Mouse (Mus musculus): ENCODE results near the gene Cd300lg.
A peak's percentile ranks its signal among the peaks of the same experiment; 100 is the strongest.

Cd300lg gene

DNA sequence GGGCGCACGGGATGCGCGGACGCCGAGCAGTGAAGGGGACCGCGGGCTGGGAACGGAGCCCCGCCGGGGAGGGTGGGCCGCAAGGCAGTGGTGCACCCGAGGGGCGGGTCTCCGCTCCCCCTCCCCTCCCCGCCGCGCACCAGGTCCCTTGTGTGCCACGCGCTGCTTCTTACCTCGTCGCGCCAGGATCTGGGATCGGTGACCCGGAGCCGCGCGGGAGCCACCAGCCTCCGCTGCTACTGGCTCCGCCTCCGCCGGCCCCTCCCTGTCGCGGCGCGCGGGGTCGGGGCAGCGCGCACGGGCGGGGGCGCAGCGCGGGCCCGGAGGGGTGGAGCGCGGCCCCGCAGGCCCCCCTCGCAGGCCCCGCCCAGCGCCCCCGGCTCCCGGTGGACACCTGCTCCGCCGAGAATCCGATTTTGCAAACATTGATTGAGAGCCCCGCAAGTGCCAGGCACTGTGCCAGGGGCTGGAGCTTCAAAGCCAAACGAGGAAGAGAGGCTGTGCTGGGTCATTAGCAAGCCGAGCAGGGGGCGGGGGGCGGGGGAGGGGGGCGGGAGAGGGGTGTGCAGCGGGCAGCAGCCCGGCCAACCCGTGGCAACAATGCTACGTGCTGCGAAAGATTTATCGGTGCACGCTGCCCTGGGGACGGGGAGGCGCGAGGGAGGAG, 14.5 kb upstream of the Cd300lg start:
- peak; percentile 69 for DNase-seq

DNA sequence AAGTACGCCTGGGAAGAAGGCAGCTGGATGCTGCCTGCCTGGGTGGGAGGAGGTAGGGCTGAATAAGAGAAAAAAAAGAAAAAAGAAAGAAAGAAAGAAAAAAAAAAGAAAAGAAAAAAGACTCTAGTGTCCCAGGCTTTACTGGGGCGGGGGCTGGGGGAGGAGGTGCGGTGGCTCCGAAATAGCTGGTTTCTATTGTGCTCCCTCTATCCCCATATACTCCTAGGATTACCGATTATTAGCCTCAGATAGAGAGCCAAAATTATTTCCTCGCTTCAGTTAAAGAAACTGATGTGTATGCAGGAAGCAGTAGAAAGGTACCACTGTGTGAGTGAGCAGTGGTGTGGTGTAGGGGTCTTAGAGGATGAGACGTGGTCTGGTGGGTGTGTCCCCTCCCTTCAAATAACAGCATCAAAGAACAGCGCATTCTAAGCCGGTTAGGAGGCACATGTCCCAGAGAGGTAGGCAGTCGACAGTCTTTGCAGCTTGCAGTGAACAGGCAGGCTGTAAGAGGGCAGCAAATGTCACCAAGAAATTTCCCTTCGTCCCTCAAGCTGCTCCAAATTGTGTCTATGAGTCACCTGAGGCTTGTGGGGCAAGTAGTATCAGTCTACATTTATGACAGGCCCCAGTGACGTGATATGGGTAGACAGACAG, 13.8 kb upstream of the Cd300lg start:
- DNase-seq = no peak

DNA sequence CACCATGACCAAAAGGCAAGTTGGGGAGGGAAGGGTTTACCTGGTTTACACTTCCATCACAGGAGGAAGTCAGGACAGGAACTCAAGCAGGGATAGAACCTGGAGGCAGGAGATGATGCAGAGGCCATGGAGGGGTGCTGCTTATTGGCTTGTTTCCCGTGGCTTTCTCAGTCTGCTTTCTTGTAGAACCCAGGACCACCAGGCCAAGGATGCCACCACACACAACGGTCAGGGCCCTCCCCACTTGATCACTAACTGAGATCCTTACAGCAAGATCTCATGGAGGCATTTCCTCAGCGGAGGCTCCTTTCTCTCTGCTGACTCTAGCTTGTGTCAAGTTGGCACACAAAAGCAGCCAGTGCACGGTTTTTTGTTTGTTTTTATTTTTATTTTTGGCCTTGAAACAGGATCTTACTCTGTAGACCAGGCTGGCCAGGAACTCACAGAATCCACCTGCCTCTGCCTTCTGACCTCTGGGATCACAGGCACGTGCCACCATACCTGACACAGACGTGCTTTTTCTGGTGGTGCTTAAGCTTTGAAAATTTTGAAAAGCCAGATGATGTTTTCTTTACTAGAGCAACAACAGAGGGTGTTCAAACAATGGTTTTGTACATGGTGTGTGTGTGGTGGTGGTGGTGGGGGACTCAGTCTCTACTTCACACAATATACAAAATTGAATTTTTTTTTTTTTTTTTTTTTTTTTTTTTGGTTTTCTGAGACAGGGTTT, 13.1 kb upstream of the Cd300lg start, which contains the start of gene Mpp3:
Mpp3 (minus strand) TSS at position 375 of the 730 bp plus-strand sequence.
- no peak for DNase-seq

DNA sequence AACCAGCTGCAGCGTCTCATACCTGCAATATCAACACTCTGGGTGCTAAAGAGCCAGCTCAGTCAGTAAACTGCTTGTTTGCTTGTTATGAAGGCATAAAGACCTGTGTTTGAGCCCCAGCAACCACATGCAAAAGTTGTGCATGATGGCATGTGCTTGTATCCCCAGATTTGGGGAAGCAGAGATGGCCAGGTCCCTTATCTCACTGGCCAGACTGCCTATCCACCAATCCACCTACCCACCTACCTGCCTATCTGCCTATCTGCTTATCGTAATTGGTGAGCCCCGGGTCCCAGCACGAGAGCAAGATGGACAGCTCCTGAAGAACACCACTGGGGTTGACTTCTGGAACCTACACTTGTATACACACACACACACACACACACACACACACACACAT, 12.0 kb upstream of the Cd300lg start:
- no peak for DNase-seq

DNA sequence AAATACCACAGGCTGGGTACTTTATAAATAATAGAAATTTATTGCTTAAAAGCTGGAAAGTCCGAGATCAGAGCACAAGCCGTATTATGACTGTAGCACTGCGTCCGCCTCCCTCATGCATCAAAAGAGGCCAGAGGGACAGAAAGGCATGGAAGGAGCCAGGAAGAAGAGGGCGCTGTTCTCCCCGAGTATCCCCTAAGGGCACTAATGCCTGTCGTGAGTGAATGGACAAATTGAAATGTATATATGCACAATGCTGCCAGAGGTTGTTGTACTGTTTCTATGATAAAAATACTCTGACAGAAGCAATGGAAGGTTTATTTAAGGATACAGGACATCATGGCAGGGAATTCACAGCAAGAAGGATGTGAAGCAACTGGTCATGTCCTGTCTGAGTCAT, 11.3 kb upstream of the Cd300lg start:
- DNase-seq = no peak

DNA sequence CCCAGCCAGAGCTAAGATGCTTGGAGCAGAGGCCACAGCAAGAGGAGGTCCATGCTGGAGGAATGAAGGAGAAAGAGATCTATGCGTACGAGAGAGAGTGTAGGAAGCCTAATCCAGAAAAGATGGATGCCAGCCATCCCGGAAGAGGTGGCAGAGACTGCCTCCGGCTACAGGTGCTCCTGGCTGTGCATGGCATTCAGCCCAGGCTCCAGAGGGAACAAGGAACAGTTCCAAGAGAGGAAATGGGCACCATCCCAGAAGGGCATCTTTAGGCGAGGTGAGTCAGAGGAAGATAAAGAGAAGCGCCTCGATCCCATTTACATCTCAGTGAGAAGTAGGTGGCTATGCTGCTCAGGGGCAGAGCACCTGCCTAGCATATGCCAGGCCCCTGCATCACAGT, 10.2 kb upstream of the Cd300lg start:
- DNase-seq = no peak

DNA sequence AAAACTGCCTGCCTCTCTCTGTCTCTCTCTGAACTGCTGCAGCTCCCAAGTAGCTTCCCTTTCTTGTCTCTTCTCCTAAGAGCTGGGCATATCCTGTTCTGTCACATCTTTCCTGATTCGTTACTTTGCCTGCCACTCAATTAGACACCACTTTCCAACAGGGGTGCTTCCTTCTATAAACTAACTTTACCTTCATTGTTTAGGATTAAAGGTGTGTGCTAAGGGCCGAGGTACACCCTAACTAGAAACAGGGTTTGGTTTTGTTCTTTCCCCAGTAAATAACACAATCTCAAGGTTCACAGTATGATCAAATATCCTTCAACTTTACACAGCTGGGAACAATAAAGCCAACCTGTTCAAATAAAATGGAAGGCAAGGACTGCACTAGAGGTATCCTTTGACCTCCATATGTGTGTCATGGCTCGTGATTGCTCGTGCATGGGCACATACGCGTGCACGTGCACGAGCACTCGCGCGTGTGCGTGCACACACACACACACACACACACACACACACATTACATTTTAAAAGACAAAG, 8.2 kb upstream of the Cd300lg start:
- DNase-seq = no peak

DNA sequence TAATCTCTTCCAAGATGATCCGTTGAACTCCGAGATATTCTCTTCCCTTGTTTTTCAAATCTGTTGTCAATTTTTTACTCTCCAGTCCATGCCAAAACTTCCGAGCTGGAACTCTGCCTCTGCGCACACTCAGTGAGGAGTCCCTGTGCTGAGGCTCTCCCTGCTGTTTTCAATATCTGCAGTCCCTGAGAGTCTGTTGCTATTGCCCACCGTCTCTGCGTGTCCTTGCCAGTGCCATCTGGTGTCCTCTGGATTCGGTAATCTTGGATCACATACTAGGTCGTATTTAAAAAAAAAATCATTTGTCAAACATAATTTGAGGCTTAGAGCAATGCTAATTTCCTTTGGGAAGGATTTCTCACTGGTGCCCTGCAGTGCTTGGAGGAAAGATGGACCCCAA, 6.4 kb upstream of the Cd300lg start:
- no peak for DNase-seq

DNA sequence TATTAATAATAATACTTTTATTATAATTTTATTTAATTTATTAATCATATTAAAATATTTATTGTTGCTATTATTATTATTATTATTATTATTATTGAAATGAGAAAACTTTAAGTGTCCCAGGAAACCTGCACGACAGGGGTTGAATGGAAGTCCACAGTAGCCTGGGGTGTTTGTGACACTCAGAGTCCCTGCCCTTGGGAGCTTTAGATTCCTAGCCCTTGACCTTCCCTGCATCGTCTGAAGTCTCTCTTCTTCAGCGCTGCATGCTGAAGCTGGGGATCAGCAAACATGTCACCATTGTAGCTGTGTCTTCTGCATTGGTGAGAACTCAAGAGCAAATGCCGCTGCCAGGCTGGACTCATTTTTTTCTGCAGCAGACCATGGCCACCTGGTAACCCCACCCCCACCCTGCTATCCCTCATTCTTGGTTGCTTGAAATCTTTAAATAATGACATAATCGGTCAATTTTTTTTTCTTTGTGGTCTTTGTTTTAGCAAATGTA, 5.8 kb upstream of the Cd300lg start:
- DNase-seq = no peak

DNA sequence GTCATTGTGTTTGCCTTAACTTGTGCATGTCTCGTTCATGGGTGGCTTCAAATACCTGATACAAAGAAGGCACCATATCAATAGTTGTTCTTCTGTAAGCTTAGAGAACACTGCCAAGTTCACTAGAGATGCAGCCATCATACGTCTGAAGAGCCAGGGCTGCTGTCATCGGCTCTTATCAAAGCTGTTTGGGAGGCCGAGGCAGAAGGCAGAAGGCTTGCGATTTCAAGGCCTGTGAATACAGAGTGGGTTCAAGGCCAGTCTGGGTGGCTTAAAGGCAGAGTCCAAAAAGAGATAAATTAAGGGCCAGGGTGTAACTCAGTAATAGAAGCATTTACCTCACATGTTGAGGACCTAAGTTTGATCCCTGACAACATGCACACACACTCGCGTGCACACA, 5.0 kb upstream of the Cd300lg start:
- no peak for DNase-seq

DNA sequence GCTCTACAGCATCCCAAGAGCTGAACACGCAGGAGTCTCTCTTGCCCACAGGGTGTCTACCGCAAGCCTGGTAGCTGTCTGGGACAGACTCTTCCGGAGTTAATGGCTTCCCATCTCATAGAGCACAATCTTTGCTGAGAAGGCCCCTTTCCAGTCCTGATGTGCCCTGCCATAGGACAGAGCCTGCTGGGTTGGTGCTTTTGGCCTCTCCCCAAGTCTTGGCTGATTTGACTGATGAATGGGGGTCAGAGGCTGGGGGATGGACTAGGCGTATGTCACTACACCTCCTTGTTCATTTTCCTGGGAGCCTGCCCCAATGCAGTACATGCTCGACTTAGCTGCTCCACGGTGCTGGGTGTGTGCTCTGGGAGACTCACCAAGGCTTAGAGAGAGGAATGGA, 3.5 kb upstream of the Cd300lg start:
- no peak for DNase-seq

DNA sequence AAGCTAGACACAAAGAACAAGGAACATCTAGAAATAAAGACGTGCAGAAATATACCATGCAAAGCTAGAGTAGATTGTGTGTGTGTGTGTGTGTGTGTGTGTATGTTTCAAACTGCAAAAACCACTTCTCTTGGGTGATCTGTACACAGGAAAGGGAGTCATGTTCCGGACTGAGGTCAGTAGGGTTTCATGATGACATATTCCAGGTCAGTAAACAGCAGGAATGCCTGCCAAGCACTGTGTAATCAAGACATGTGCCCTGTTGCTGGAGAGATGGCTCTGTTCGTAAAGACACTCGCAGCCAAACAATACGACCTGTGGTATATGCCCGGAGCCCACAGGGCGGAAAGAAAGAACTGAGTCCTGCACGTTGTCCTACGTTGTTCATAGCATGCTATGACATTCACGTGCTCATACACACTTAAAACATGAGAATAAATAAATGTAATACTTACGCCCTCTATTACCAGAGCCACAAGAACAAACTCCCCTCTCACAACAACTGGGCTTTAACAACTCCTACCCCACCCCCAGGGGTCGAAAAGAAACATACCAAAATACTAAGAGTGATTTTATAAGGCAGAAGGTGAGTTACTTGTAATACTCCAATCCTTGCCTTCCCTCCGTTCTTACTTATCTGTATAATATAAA, 1.7 kb upstream of the Cd300lg start:
- peak; percentile 18 for DNase-seq

DNA sequence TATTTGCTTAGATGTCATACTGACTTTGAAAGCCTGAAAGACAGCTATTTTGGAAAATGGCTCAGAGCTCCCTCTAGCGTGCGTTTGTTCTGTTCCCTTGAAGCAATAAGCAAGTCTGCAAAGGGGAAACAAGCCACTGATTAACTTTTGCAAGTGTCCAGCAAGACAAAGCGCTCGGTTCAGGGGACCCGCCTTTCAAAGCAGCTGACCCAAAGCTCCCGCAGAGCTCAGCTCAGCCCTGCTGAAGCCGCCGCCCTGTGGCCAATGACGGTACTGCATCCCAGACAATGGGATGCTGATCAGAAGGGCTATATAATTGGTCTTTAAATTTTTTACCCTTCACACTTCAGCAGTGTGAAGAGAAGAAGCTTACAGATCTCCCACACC, 1.2 kb upstream of the Cd300lg start:
- DNase-seq = peak; percentile 96

DNA sequence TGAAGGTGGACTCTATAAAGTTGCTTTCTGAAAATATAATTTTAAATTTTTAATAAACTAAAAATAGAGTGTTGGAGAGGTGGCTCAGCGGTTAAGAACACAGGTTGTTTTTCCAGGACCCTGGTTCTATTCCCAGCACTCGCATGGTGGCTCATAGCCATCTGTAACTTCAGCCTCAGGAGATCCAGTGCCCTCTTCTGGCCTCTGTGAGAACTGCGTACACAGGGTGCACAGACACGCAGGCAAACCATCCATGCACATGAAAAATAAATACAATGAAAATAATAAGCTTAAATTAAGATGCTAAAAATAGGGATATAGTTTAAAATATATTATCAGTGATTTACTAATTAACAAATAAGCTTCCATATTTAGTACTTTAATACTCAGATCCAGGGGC, 663 bp upstream of the Cd300lg start:
- no peak for DNase-seq

DNA sequence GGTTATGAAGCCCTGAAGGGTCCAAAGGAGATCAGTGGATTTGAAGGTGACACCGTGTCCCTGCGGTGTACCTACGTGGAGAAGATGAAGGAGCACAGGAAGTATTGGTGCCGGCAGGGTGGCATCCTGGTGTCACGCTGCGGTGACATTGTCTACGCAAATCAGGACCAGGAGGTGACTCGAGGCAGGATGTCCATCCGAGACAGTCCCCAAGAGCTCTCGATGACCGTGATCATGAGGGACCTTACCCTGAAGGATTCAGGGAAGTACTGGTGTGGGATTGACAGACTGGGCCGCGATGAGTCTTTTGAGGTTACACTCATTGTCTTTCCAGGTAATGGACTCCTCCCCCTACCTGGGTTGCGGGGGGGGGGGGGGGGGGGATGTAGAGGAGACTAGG, 1.7 kb downstream of the Cd300lg start:
- DNase-seq = no peak

DNA sequence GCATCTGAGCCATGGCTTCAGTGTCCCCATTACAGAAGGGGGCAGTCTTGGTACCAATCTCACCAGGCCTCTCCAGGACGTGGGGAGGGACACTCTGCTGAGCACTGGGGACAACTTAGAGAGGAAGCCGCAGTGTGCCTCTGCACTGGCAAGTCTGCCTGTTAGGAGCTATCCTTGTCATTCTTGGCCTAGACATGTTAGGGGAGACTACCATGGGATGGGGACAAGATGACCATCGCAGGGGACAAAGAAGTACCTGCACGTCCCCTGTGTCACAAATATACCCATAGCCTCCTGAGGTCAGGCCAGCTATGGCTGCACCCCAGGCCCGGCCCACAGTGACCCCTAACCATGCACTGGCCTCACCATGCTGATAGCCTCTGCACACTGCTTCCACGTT, 2.1 kb downstream of the Cd300lg start:
- no peak for DNase-seq

DNA sequence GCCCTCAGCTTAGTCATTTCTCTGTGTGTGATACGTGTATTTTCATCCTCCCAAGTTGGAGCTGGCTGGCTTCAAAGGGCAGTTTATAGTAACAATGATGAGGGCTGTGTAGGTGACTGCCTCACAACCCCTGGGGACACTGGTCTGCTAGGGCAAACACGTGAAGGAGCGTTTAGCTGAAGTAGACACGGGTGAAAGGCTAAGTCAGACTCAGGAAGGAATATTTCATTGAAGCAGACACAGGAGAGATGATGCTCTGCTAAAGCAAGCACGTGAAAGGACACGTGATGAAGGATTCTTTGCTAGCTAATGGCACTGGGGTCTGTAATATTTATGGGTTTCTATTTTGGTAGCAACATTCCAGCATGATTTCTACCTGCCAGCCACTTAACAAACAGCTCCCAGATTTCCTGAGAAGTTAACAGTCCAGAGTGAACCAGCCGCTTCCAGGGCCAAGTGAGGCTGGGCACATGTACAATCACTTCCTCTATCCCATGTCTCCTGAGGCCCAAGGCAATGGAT, 3.4 kb downstream of the Cd300lg start:
- DNase-seq = no peak

DNA sequence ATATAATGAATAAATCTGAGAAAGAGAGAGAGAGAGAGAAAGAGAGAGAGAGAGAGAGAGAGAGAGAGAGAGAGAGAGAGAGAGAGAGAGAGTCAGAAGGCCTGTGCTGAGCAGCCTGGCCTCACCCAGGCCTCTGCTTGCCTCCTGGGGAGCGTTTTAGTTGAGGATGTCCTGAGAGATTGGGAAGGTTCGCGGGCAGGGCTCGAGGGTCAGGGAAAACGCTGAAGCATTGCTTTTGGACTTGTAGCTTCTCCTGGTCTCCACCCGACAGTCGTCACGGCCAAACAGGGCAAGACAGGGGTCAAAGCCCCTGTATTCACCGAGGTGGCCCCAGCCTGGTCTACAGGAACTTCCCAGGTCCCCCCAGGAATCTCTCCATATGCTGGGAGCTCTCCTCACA, 5.3 kb downstream of the Cd300lg start:
- no peak for DNase-seq

DNA sequence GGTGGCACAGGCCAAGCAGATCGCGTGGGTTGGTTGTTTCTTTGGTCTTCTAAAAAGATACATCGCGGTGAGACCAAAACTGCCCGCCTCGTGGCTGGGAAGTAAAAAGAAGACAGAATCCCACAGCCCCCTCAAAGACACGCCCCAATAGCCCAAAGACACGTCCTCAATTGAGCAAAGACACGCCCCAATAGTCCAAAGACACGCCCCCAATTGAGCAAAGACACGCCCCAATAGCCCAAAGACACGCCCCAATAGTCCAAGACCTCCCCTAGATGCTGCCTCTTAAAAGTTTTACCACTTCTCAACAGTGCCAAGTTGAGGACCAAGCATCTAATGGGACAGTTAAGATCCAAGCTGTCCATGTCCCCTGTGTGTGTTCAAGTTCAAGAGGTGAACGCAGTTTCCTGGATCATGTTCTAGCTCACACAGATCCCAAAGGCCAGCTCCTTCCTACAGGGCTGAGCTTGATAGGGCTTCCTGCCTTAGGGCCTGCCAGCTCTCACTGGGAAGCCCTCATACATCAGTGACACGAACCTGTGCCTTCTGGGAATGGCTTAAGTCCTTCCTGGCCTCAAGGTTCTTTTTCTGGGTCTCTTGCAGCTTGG, 8.7 kb downstream of the Cd300lg start:
- no peak for DNase-seq

DNA sequence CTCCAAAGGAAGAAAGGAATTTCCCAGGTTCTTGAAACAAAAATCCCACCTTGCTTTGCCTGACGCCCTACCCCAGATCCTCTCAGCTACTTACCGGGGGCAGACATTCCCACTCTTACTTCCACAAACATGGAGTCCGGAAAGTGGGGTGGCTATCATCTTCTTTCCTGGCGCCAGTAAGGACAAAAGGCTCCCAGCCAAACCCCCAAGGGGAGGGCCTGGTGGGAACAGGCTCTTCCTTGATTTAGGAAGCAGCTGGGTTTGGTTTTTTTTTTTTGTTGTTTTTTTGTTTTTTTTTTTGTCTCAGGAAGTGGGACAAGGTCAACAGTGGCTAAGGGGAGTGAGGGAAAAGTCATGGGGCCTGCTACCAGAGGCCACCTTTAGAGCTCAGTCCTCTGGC, 10.2 kb downstream of the Cd300lg start:
- peak; percentile 67 for DNase-seq

DNA sequence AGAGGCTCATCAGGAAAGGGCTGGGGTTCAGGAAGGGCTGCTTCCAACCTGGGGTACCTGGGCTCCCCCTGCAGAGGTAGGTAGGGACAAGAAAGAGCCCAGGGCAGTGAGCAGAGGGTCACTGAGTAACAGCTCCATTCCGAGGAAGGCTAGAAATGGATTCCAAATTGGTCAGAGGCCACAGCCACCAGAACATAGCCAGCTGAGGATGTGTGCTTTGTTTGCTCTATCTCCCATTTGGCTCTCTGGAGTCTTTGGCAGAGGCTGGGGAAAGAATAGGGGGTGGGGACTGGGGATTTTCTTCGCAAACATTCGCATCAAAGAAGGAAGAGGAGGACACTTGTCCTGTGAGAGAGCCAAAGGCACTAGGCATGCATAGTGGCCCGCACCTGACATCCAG, 10.6 kb downstream of the Cd300lg start:
- peak; percentile 38 for DNase-seq

DNA sequence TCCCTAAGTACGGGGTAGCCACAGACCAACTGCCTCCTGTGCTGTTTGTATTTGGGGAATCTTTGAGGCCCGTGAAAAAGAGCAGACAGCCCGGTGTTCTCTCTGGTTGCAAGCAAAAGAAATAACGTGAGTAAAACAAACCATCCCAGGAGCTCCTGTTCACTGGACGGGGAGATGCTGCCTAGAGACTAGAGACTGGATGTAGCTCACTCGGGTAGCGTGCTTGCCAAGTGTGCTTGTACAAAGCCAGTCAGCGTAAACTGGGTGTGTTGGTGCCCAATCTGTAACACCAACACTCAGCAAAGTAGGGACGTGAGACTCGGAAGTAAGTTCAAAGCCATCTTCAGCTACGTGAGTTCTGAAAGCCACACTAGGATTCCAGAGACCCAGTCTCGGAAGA, 11.4 kb downstream of the Cd300lg start:
- no peak for DNase-seq

DNA sequence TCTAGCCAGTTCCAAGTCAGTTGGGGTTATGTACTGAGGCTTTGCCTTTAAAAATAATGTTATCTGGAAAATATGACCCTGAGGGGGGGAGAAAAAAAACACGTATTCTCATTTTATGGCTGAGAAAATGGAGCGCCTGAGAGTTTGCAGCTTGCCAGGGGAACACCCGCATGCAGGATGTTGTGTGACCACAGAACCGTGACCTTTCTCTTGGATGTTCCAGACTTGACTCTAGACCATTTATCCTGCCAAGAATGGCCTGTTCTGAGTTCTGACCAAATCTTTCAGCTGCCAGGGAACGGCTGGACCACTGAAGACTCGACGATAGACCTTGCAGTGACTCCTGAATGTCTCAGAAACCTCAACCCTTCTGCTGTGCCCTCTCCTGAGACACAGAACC, 11.9 kb downstream of the Cd300lg start:
- DNase-seq = peak; percentile 26

Measured in lung, postnatal 14 days (tissue).